Comparison of ENCODE assay signal across 8 mouse cellular contexts in genomic region chr13:95325907-95326550, GRCm38 (mm10). TPM values are rescaled to one million over a fixed set of nuclear protein-coding genes. Genes with fewer than 3 reads are reported as not detected.
DNase-seq lines count a peak whose midpoint lies in the region; ATAC-seq and TF ChIP-seq lines count a peak whose summit lies in the region.

No protein-coding gene starts in this region.

- H3K4me3 ChIP-seq in left cerebral cortex, adult 2 months = peak overlapping the region; percentile 96
- peak overlapping the region; percentile 89 for H3K4me3 ChIP-seq in embryonic facial prominence, embryonic 14.5 days (ENCODE audit: low read depth, low read length)
- H3K4me3 ChIP-seq in intestine, embryonic 16.5 days (ENCODE audit: low read length) = peak overlapping the region; percentile 89
- H3K4me3 ChIP-seq in neural tube, embryonic 13.5 days = peak overlapping the region; percentile 84

- no peaks in the 10 kb centered on the region for H3K27me3 ChIP-seq in embryonic facial prominence, embryonic 14.5 days (replicated peaks; ENCODE audit: control insufficient read depth, insufficient read depth, low read length)
- no peaks in the 10 kb centered on the region for H3K27me3 ChIP-seq in intestine, embryonic 16.5 days (replicated peaks; ENCODE audit: control insufficient read depth, insufficient read depth, low read length)
- no peaks in the 10 kb centered on the region for H3K27me3 ChIP-seq in neural tube, embryonic 13.5 days

- no peaks in the 10 kb centered on the region for H3K9me3 ChIP-seq in embryonic facial prominence, embryonic 14.5 days (ENCODE audit: control insufficient read depth, low read length)
- no peaks in the 10 kb centered on the region for H3K9me3 ChIP-seq in intestine, embryonic 16.5 days (ENCODE audit: control insufficient read depth, low read length)
- H3K9me3 ChIP-seq in neural tube, embryonic 13.5 days = no peaks in the 10 kb centered on the region

- ATAC-seq in embryonic facial prominence, embryonic 14.5 days (ENCODE audit: low read depth) = no peak
- ATAC-seq in intestine, embryonic 16.5 days = no peak
- ATAC-seq in neural tube, embryonic 13.5 days (ENCODE audit: low read depth) = no peak

- TF ChIP-seq CTCF in left cerebral cortex, adult 2 months (IDR thresholded peaks at IDR 0.05) = no peak

- H3K4me2 ChIP-seq in embryonic facial prominence, embryonic 14.5 days (ENCODE audit: low read depth, low read length) = peak overlapping the region; percentile 89
- peak overlapping the region; percentile 80 for H3K4me2 ChIP-seq in intestine, embryonic 16.5 days (ENCODE audit: low read depth, low read length)
- peak overlapping the region; percentile 77 for H3K4me2 ChIP-seq in neural tube, embryonic 13.5 days

- H3K9ac ChIP-seq in embryonic facial prominence, embryonic 14.5 days (ENCODE audit: low read depth, low read length) = peak overlapping the region; percentile 100
- peak overlapping the region; percentile 98 for H3K9ac ChIP-seq in intestine, embryonic 16.5 days (ENCODE audit: low read depth, low read length)
- peak overlapping the region; percentile 98 for H3K9ac ChIP-seq in neural tube, embryonic 13.5 days

- H3K27ac ChIP-seq in left cerebral cortex, adult 2 months = peak overlapping the region; percentile 30; the same call in 1 of the 2 replicates
- H3K27ac ChIP-seq in embryonic facial prominence, embryonic 14.5 days (replicated peaks; ENCODE audit: low read depth, low read length) = peak overlapping the region; percentile 100
- H3K27ac ChIP-seq in intestine, embryonic 16.5 days (ENCODE audit: low read length) = peak overlapping the region; percentile 100
- H3K27ac ChIP-seq in neural tube, embryonic 13.5 days (replicated peaks) = peak overlapping the region; percentile 96

- H3K4me1 ChIP-seq in embryonic facial prominence, embryonic 14.5 days (ENCODE audit: control insufficient read depth, insufficient read depth, low read length) = peaks cover 13% of the 10 kb centered on the region
- H3K4me1 ChIP-seq in intestine, embryonic 16.5 days (ENCODE audit: control insufficient read depth, insufficient read depth, low read length) = peaks cover 12% of the 10 kb centered on the region
- peaks cover 37% of the 10 kb centered on the region for H3K4me1 ChIP-seq in neural tube, embryonic 13.5 days (replicated peaks)

- intact Hi-C loops in left cerebral cortex, adult 2 months (cut with DNase I) = loop anchor here (2.0 kb wide), 1 partner anchor 77 kb away; no protein-coding TSS in a partner anchor
- intact Hi-C loops in left cerebral cortex, postnatal 25 days (cut with DNase I) = no loop called here

- 3% methylated on average over 5 of the region's 5 CpGs for WGBS in embryonic facial prominence, embryonic 14.5 days
- WGBS in intestine, embryonic 16.5 days = 8% methylated on average over 5 of the region's 5 CpGs
- 20% methylated on average over 5 of the region's 5 CpGs for WGBS in neural tube, embryonic 13.5 days

- H3K36me3 ChIP-seq in embryonic facial prominence, embryonic 14.5 days (ENCODE audit: control insufficient read depth, insufficient read depth, low read length) = no peaks in the 10 kb centered on the region; the same call in 1 of the 2 replicates
- no peaks in the 10 kb centered on the region for H3K36me3 ChIP-seq in intestine, embryonic 16.5 days (ENCODE audit: control insufficient read depth, insufficient read depth, low read length)
- H3K36me3 ChIP-seq in neural tube, embryonic 13.5 days = no peaks in the 10 kb centered on the region

- DNase-seq in left cerebral cortex, adult 2 months (ENCODE audit: extremely low spot score in 1 of 2, low spot score in 2 of 2) = no peak
- no peak for DNase-seq in left cerebral cortex, adult 8-10 months (ENCODE audit: low spot score in 2 of 2)
- DNase-seq in embryonic facial prominence, embryonic 14.5 days (ENCODE audit: low spot score) = no peak
- DNase-seq in cerebellum, adult 9-11 months = no peak
- DNase-seq in left cerebral cortex, postnatal 25 days (ENCODE audit: low spot score in 2 of 2) = no peak
- DNase-seq in embryo, embryonic 10.5 days (ENCODE audit: low spot score) = no peak

RNA-seq across cellular contexts. Expression of gene Zbed3, which starts 2.6 kb away (rescaled TPM):
- total RNA-seq in left cerebral cortex, adult 2 months (2021) = 10 to 100 TPM; 12.7 to 16.0 TPM
- 10 to 100 TPM; 14.1 to 18.4 (median 16.1) TPM for total RNA-seq in left cerebral cortex, adult 8-10 months (2022)
- polyA plus RNA-seq in embryonic facial prominence, embryonic 14.5 days (2014; fragmentation: Nextera tagmentation; extraction: Ambion mirVana) = 48.4 and 63.6 TPM in 2 replicates
- polyA plus RNA-seq in intestine, embryonic 16.5 days (2015; fragmentation: Nextera tagmentation; extraction: Ambion mirVana) = 38.5 and 43.4 TPM in 2 replicates
- 38.2 and 44.3 TPM in 2 replicates for polyA plus RNA-seq in neural tube, embryonic 13.5 days (2015; fragmentation: Nextera tagmentation; extraction: Ambion mirVana)
- 10 to 100 TPM; 15.6 to 16.0 TPM for total RNA-seq in left cerebral cortex, postnatal 25 days (2021)

RNA-seq across cellular contexts. Expression of gene Aggf1, which starts 49.1 kb away (rescaled TPM):
- 10 to 100 TPM; 50.9 to 51.1 TPM for total RNA-seq in left cerebral cortex, adult 2 months (2021)
- 10 to 100 TPM; 46.3 to 49.9 (median 48.2) TPM for total RNA-seq in left cerebral cortex, adult 8-10 months (2022)
- 30.2 and 33.4 TPM in 2 replicates for polyA plus RNA-seq in embryonic facial prominence, embryonic 14.5 days (2014; fragmentation: Nextera tagmentation; extraction: Ambion mirVana)
- 22.8 and 25.0 TPM in 2 replicates for polyA plus RNA-seq in intestine, embryonic 16.5 days (2015; fragmentation: Nextera tagmentation; extraction: Ambion mirVana)
- 37.1 and 39.2 TPM in 2 replicates for polyA plus RNA-seq in neural tube, embryonic 13.5 days (2015; fragmentation: Nextera tagmentation; extraction: Ambion mirVana)
- total RNA-seq in left cerebral cortex, postnatal 25 days (2021) = 10 to 100 TPM; 52.7 to 53.8 TPM

Comparison
In these comparisons a context has a peak if more than half of its experiments do, and no peak if none do; other contexts are left out.
1. H3K27ac ChIP-seq: peak in every context shown above with its lines; median percentile 100 in embryonic facial prominence, embryonic 14.5 days; 100 in intestine, embryonic 16.5 days; 96 in neural tube, embryonic 13.5 days; 30 in left cerebral cortex, adult 2 months.